Mouse (Mus musculus) CH12.LX (cell line): ENCODE measurements at regions not wholly inside any gene's neighbourhood (a gene's known extent, or its start where the extent isn't known, plus 50 kb on each side); places are given as distances from the start of the nearest gene placed in this dataset.

Experiments used
- CTCF ChIP-seq, 2 experiments: IDR thresholded peaks in 1 of 2; conservative IDR thresholded peaks in 1 of 2; 2 replicates each; pipeline ENCODE4 v1.5.1; 2011 to 2012; ENCODE audit warnings: low read depth in 2 of 2, low read length in 2 of 2, improper control_type of control experiment in 1 of 2, inconsistent platforms in 1 of 2, mild to moderate bottlenecking in 1 of 2, moderate library complexity in 1 of 2
- EP300 ChIP-seq: IDR thresholded peaks from 2 replicates; pipeline ENCODE4 v1.6.1; 2011; ENCODE audit warnings: low read length, improper control_type of control experiment
- MYC ChIP-seq: IDR thresholded peaks from 2 replicates; pipeline ENCODE4 v1.6.1; 2011; ENCODE audit warnings: low read depth, mild to moderate bottlenecking, improper control_type of control experiment, low read length
- SMC3 ChIP-seq: IDR thresholded peaks from 2 replicates; pipeline ENCODE4 v1.6.1; 2011; ENCODE audit warnings: low read depth, low read length, improper control_type of control experiment
- USF1 ChIP-seq: IDR thresholded peaks from 2 replicates; pipeline ENCODE4 v1.6.1; 2014; ENCODE audit warnings: low read depth, mild to moderate bottlenecking, inconsistent platforms, low read length, improper control_type of control experiment
- ZKSCAN1 ChIP-seq: IDR thresholded peaks from 2 replicates; pipeline ENCODE4 v1.6.1; 2012; ENCODE audit warnings: low read depth, inconsistent platforms, low read length, improper control_type of control experiment, borderline replicate concordance

- no peak for TF ChIP-seq CTCF (conservative IDR thresholded peaks at IDR 0.05 in 1 of 2, IDR thresholded peaks at IDR 0.05 in 1 of 2; ENCODE audit: low read depth in 2 of 2, low read length in 2 of 2)
- no peak for TF ChIP-seq SMC3
- no peak for TF ChIP-seq MYC
- no peak for TF ChIP-seq ZKSCAN1
- TF ChIP-seq EP300, result no peak
- no peak for TF ChIP-seq USF1
Observed at GRCm38 (mm10) chr15:86696806-86697205, 482.5 kb downstream of the Tbc1d22a start.
